Mouse (Mus musculus): ENCODE measurements around the gene Abhd17c. TPM values are rescaled to one million over a fixed set of nuclear protein-coding genes. Genes with fewer than 3 reads are reported as not detected.

The Abhd17c gene
- total and polyA plus RNA-seq, 3 experiments, result 33.5 to 55.7 TPM; not detected in 1

GRCm38 (mm10) chr7:84135799-84136700 lies 15.6 kb downstream of the Abhd17c start:
- H3K4me1 ChIP-seq (ENCODE audit: control insufficient read depth in 1 of 2, insufficient read depth in 2 of 2, low read length in 2 of 2), result no peaks in the 10 kb centered on the region; a peak in 1 of 4 replicates
- H3K9me3 ChIP-seq (replicated peaks; ENCODE audit: insufficient read depth, low read length), result no peaks in the 10 kb centered on the region
- H3K4me3 ChIP-seq (ENCODE audit: control insufficient read depth in 1 of 2, insufficient read depth in 1 of 2, low read depth in 2 of 2, low read length in 2 of 2), result no peak overlapping the region
- DNase-seq (ENCODE audit: low read depth, low spot score), result no peak
- peaks cover 0 to 2% of the 10 kb centered on the region in 2 experiments; a peak in 1 of 4 replicates for H3K36me3 ChIP-seq (ENCODE audit: control insufficient read depth in 1 of 2, insufficient read depth in 2 of 2, low read length in 2 of 2)
- TF ChIP-seq ZNF384 (IDR thresholded peaks at IDR 0.05; ENCODE audit: low read depth, low read length), result no peak
- TF ChIP-seq NRF1 (IDR thresholded peaks at IDR 0.05; ENCODE audit: insufficient read depth, low read depth, low read length, poor library complexity, severe bottlenecking), result no peak
- TF ChIP-seq CTCF (IDR thresholded peaks at IDR 0.05 in 2 of 3, conservative IDR thresholded peaks at IDR 0.05 in 1 of 3; ENCODE audit: control insufficient read depth in 1 of 3, insufficient read depth in 1 of 3, low read depth in 2 of 3, low read length in 3 of 3, poor library complexity in 1 of 3, severe bottlenecking in 1 of 3), result no peak
- no peak for TF ChIP-seq SMC3 (IDR thresholded peaks at IDR 0.05; ENCODE audit: low read depth, low read length)
- TF ChIP-seq MAZ (IDR thresholded peaks at IDR 0.05; ENCODE audit: low read depth, low read length), result no peak
- H3K27me3 ChIP-seq (ENCODE audit: control insufficient read depth in 1 of 2, insufficient read depth in 2 of 2, low read length in 2 of 2), result no peaks in the 10 kb centered on the region
- H3K27ac ChIP-seq (ENCODE audit: control insufficient read depth, low read depth, low read length), result no peak overlapping the region
- H3K79me2 ChIP-seq (ENCODE audit: control insufficient read depth, insufficient read depth, low read length, poor library complexity), result peaks cover 42% of the 10 kb centered on the region
- H3K9ac ChIP-seq (ENCODE audit: control insufficient read depth, low read depth, low read length, poor library complexity, severe bottlenecking), result no peak overlapping the region

DNA sequence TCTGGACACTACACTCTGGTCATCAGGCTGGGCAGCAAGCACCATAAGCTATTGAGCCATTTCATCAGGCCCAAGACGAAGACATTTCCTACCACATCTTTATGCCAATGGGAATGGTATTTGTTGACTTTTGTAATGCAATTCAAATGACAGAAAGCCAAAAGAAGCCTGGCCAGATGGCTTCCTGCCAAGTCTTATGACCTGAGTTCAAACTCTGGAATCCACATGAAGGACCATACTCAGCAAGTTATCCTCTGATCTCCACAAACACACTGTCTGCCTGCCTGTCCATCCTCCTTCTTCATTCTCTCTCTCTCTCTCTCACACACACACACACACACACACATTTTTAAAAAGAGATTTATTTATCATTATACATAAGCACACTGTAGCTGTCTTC lies 19.0 kb downstream of the Abhd17c start:
- Histone ChIP-seq H3K4me3 (ENCODE audit: control insufficient read depth in 1 of 2, insufficient read depth in 1 of 2, low read depth in 2 of 2, low read length in 2 of 2) (no peak overlapping the region), H3K9me3 (replicated peaks; ENCODE audit: insufficient read depth, low read length) (no peaks in the 10 kb centered on the region), H3K79me2 (ENCODE audit: control insufficient read depth, insufficient read depth, low read length, poor library complexity) (peaks cover 43% of the 10 kb centered on the region), H3K27me3 (ENCODE audit: control insufficient read depth in 1 of 2, insufficient read depth in 2 of 2, low read length in 2 of 2) (no peaks in the 10 kb centered on the region), H3K9ac (ENCODE audit: control insufficient read depth, low read depth, low read length, poor library complexity, severe bottlenecking) (no peak overlapping the region), H3K27ac (ENCODE audit: control insufficient read depth, low read depth, low read length) (no peak overlapping the region), H3K36me3 (ENCODE audit: control insufficient read depth in 1 of 2, insufficient read depth in 2 of 2, low read length in 2 of 2) (peaks cover 0 to 2% of the 10 kb centered on the region in 2 experiments; a peak in 1 of 4 replicates), H3K4me1 (ENCODE audit: control insufficient read depth in 1 of 2, insufficient read depth in 2 of 2, low read length in 2 of 2) (no peaks in the 10 kb centered on the region; a peak in 1 of 4 replicates)
- DNase-seq (ENCODE audit: low read depth, low spot score), result no peak
- TF ChIP-seq ZKSCAN1 (IDR thresholded peaks at IDR 0.05; ENCODE audit: low read depth, low read length), result no peak
- TF ChIP-seq BHLHE40 (IDR thresholded peaks at IDR 0.05; ENCODE audit: borderline replicate concordance, low read depth, low read length), result no peak
- no peak for TF ChIP-seq MYB (IDR thresholded peaks at IDR 0.05; ENCODE audit: low read depth, low read length)
- TF ChIP-seq SIN3A (IDR thresholded peaks at IDR 0.05; ENCODE audit: low read length), result no peak
- no peak for TF ChIP-seq RCOR1 (IDR thresholded peaks at IDR 0.05; ENCODE audit: low read depth, low read length)
- no peak for TF ChIP-seq POLR2AphosphoS5 (IDR thresholded peaks at IDR 0.05; ENCODE audit: borderline replicate concordance, low read depth, low read length)
- TF ChIP-seq SMC3 (IDR thresholded peaks at IDR 0.05; ENCODE audit: low read depth, low read length), result no peak
- TF ChIP-seq POLR2A (IDR thresholded peaks at IDR 0.05; ENCODE audit: control insufficient read depth in 1 of 2, insufficient read depth in 1 of 2, low read depth in 1 of 2, low read length in 2 of 2, poor library complexity in 1 of 2), result no peak
- TF ChIP-seq MEF2A (IDR thresholded peaks at IDR 0.05; ENCODE audit: extremely low read depth, insufficient replicate concordance, low read depth, low read length, poor library complexity, severe bottlenecking), result no peak
- no peak for TF ChIP-seq POLR2AphosphoS2 (IDR thresholded peaks at IDR 0.05; ENCODE audit: low read length)
- TF ChIP-seq CHD2 (IDR thresholded peaks at IDR 0.05; ENCODE audit: low read length), result no peak
- no peak for TF ChIP-seq MAX (IDR thresholded peaks at IDR 0.05; ENCODE audit: low read length)
- TF ChIP-seq ZNF384 (IDR thresholded peaks at IDR 0.05; ENCODE audit: low read depth, low read length), result no peak
- TF ChIP-seq GABPA (IDR thresholded peaks at IDR 0.05; ENCODE audit: low read depth, low read length), result no peak
- TF ChIP-seq ELF1 (IDR thresholded peaks at IDR 0.05; ENCODE audit: low read depth, low read length), result no peak
- TF ChIP-seq NRF1 (IDR thresholded peaks at IDR 0.05; ENCODE audit: insufficient read depth, low read depth, low read length, poor library complexity, severe bottlenecking), result no peak
- no peak for TF ChIP-seq EP300 (IDR thresholded peaks at IDR 0.05; ENCODE audit: low read depth in 1 of 2, low read length in 2 of 2)
- TF ChIP-seq NELFE (IDR thresholded peaks at IDR 0.05; ENCODE audit: low read depth, low read length), result no peak

All from MEL (cell line).